Mouse (Mus musculus) inflammation-experienced regulatory T-cells, adult 16 weeks (primary cell): ENCODE measurements around the gene Ascl5. TPM values are rescaled to one million over a fixed set of nuclear protein-coding genes. Genes with fewer than 3 reads are reported as not detected.

Experiments
- polyA plus RNA-seq: library from polyadenylated mRNA; unstranded; fragments of 100-300 nt; shearing (Covaris generic); gene quantifications from one replicate; pipeline ENCODE4 v1.2.1, GENCODE M21; 2017

The Ascl5 gene
- not detected for polyA plus RNA-seq

DNA sequence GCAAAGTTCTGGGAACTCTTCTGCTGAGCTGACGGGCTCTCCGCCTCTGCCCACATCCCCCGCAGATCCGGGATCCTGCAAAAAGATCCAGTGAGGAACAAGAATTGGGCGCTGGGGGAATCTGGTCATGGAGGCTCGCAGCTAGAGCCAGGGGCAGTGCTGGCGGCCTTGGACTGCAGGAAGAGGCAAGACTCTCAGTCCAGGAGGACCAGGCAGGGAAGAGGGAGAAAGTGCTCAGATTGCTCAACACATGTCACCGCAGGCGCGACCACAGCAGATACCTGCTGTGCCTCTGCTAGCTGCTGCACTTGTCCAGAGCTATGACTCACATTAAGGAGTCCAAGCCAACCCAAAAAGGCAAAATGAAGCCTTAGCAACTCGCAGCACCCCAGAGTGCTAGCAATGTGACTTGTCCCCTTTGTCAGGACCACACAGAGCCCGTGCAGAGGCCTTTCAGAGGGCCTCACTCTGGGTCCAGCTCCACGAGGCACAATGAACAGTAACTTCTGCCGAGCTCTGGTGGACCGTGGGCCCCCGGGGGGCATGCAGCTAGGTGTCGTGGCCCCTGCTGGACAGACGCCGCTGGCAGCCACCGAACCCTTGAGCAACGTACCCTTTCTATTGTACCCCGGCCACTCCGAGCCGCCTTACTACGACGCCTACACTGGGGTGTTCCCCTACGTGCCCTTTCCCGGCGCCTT lies at the start of gene Ascl5:
TSS of gene Ascl5 (plus strand) at position 493 of the 701 bp plus-strand sequence.

DNA sequence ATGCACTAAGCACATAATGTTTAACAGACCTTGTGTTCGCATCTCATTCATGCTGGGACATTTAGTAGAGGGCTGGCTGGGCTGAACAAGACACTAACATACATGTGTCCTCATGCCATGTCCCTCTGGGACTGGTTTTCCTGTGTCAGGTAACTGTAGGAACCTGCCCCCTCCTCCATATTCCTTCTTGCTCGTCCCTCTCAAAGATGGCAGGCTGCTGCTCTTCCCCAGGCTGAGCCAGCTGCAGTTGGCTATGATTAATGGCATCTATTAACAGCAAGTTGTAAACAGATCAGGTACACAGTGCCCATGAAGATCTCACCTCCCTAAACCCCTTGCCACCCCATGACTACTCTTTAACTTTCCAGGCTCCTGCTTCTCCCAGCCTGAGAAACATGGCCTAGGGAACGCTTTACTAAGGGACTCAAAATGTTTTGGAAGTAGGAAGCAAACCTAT lies 44.3 kb upstream of the Ascl5 start, which contains the start of gene Igfn1:
TSS of gene Igfn1 (minus strand) at position 51 of the 457 bp plus-strand sequence.

DNA sequence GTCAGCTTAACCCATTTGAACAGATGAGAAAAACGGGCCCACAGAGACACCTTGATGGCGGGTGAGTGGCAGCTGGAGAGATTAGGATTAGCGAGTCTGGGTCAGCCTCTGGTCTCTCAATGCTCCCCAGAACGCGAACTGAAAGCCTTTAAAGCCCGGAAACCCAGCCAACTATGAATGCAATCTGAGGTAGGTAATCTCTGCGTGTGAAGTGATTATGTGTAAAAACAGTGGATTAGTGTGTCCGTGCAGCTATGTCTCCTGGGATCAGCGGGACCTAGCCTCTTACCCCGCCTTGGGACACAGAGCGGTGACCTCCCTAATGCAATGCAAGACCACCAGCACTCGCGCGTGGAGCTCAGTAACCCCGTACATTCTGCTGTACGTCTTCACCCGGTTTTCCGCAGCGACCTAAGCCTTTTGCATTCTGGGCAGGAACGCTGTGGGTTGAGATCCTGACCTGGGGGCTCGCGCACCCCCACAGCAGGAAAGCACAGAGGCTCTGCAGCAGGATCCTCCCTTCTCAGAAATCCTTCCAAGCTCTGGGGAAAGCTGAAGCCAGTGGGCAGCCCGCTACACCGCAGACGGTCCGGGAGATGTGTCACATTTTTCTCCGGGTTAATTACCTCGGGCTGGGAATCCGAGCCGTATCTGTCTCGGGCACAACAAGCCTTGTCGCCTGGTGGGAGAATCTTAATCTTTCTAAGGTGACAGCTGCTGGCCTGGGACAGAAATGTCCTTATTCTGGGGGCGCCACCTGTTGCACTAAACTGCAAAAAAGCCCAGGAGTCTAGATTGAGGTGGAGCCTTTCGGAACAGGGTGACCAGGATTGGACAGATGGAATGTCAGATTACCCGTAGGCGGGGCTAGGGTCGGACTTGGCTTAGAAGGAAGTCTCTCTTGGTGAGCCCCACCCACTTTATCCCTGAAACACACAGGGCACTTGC lies 43.1 kb upstream of the Ascl5 start, which contains the start of gene Tmem9:
TSS of gene Tmem9 (plus strand) at position 940 of the 948 bp plus-strand sequence.

DNA sequence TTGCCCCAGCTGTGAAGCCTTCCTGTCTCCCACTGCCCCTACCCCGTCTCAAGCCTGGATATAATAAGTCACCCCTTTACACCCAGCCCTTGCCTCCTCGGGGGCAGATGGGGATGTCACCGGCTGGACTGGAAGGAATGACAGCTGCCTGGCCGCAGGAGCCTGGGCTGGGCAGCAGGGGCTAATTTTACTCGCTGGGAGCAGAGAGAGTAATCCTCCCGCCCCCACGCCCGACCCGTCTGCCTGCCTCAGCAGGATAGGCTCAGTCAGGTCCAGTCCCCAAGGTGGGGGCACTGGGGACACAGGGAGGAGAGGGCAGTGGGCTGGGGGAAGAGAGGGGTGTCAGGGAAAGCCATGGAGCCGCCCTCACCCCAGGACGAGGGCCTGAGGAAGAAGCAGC lies 1.9 kb downstream of the Ascl5 start, which contains the start of gene Cacna1s:
TSS of gene Cacna1s (plus strand) at position 204 of the 400 bp plus-strand sequence.

Other genes starting within 250 kb of the Ascl5 start
- 11.0 TPM for gene Lad1, start 232.2 kb upstream of the Ascl5 start, polyA plus RNA-seq
- 0.18 TPM for gene Tnnt2, start 214.4 kb upstream of the Ascl5 start, polyA plus RNA-seq
- not detected for gene Pkp1, start 131.6 kb upstream of the Ascl5 start, polyA plus RNA-seq
- gene Igfn1, start 44.5 kb upstream of the Ascl5 start, polyA plus RNA-seq = not detected
- gene Tmem9, start 42.7 kb upstream of the Ascl5 start, polyA plus RNA-seq = 41.1 TPM
- gene Cacna1s, start 1.9 kb downstream of the Ascl5 start, polyA plus RNA-seq = 6.3 TPM
- gene Kif21b, start 80.6 kb downstream of the Ascl5 start, polyA plus RNA-seq = 38.0 TPM
- gene Mroh3, start 162.0 kb downstream of the Ascl5 start, polyA plus RNA-seq = not detected
- not detected for gene Inava, start 183.5 kb downstream of the Ascl5 start, polyA plus RNA-seq
- gene Gpr25, start 210.1 kb downstream of the Ascl5 start, polyA plus RNA-seq = not detected